Mouse (Mus musculus) T-helper 17 cell (primary cell): ENCODE data around the gene Apol7e.
"Not testable (repeated sequence)": the region's sequence is repeated elsewhere in the genome, so short reads cannot be mapped to it uniquely, and the experiment has no call there.

Experiments used
- in situ Hi-C, 2 experiments: fragments of 300-600 bp; cut with MboI, MseI; formaldehyde crosslinking; loops; 1 replicate in 1 of 2; 2 replicates in 1 of 2; pipeline ENCODE4 v1.15.1; 2025; ENCODE audit warnings: high pct_unique_total_duplicates in 2 of 2

Gene Apol7e

GRCm38 (mm10) chr15:77733903-77734302 lies 35.2 kb downstream of the Apol7e start:
- in situ Hi-C loops, result loop anchor here in 1 of 2 experiments (5.0 kb wide), 1 partner anchor 327 kb away; no protein-coding TSS in a partner anchor

DNA sequence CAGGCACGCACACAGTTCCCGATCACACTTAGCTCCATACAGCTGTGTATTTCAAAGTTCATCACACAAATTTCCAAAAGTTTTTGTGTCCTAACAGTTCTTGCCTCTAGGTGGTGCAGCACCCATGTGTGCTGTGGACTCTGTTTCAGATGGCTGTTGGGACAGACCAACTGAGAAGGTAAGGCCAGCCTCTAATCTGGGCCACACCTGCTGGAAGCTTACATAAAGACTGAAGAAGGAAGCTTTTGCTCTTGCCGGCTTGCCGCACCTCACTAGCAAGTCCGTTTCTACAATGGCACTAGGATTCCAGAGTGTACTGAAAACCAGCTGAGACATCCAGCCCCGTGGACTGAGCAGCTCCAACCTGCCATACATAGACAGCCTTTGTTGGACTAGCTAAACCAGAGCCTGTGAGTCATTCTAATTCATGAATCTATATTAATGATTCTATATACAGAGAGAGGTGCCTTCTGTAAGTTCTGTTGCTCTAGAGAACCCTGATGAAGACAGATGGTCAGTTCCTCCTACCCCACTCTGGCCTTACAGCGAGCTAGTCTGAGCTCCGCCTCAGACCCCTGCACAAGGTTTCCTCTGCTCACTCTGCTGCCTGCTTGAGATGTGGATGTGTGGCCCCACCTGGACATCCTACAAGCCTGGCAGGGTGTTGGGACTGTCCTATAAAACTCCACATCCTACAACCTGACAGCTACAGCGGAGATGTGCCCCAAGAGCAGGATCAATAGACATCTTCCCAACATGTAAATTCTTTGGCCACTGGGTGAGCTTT lies 42.0 kb downstream of the Apol7e start:
- in situ Hi-C loops, result no loop called here

- in situ Hi-C loops, result not testable (repeated sequence)
Observed at GRCm38 (mm10) chr15:77741556-77741955, 42.9 kb downstream of the Apol7e start.

GRCm38 (mm10) chr15:77744632-77745031 lies 46.0 kb downstream of the Apol7e start:
- in situ Hi-C loops, result loop anchor here (5.0 kb wide), 2 partner anchors 37 to 47 kb away; partner anchors contain the start of gene Apol7e (in 1 of the 2)

DNA sequence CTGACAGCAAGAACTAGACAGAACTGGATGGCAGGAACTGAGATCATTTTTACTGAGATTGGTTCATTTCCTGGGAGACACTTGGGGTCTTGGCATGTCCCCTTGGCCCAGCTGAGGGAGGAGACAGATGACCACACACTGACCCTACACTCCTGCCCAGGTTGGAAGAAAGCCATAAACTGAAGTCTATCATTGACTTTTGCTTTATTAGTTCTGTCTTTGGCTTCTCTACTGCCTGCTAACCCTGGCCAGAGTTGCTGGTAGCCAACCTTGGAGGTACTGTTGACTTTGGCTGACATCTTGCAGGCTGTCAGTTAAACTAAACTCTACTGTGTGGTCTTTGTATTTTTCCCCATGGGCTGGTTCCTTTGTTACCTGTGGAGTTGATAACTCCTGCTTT lies 46.4 kb downstream of the Apol7e start:
- in situ Hi-C loops, result loop anchor here (5.0 kb wide), 2 partner anchors 38 to 48 kb away; partner anchors contain the start of gene Apol7e (in 1 of the 2)

GRCm38 (mm10) chr15:77746326-77746725 lies 47.7 kb downstream of the Apol7e start:
- in situ Hi-C loops, result loop anchor here (5.0 kb wide), 2 partner anchors 39 to 49 kb away; partner anchors contain the start of gene Apol7e (in 1 of the 2)

DNA sequence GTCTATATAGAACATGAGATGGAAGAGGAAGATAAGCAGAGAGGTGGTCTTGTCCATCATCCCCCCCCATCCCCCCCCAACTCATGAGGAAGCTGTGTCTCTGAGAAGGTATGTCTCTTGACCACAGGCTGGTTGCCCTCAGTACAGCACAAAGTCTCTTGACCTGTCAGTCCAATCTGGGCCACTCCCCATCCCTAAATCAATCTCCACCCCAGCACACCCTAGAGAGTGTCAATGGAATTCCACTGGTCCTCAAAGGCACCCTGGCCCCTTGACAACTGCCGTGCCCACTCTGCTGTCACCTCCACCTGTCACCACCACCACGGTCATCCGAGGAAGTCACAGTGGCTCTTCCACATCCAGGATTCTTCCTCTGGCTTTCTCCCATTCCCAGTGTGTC lies 49.8 kb downstream of the Apol7e start:
- in situ Hi-C loops, result loop anchor here (5.0 kb wide), 2 partner anchors 41 to 51 kb away; partner anchors contain the start of gene Apol7e (in 1 of the 2)

DNA sequence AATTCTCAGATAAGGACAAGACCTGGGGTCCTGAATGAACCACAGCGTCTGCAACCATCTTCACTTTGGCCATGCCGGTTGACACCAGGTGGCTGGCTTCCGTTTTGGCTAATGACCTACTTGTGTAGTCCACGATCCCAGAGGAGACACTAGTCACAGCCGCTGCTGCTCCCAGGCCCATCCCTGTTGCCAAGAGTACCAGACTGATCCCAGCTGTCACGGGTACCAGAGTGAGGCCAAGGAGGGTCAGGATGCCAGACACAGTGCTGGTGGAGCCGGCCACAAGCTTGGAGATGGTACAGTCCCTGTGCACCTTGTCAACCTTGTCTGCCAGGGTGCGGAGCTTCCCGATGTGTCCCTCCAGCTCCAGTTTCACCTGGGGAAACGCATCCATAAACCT lies 51.1 kb downstream of the Apol7e start:
- in situ Hi-C loops, result loop anchor here (5.0 kb wide), 2 partner anchors 42 to 52 kb away; partner anchors contain the start of gene Apol7e (in 1 of the 2)

- in situ Hi-C loops, result no loop called here
Observed at GRCm38 (mm10) chr15:77750461-77750860, 51.8 kb downstream of the Apol7e start.

GRCm38 (mm10) chr15:77752443-77752842 lies 53.8 kb downstream of the Apol7e start:
- in situ Hi-C loops, result no loop called here

DNA sequence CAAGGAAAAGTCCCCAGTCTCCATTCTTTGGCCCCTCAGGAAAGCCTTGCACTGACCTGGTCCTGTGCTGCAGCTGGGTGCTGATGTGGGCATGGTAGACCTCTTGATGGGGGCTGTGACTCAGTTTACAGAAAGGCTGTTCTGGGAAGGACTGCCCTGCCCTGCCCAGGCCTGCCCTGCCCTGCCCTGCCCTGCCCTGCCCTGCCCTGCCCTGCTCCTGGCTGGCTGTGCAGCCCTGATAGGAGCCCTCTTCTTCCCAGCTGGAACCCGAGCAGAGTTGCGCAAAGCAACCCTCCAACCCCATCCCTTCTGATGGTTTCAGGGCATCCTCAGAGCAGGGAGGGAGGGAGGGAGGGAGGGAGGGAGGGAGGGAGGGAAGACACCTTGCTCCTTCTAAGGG lies 56.5 kb downstream of the Apol7e start:
- in situ Hi-C loops, result no loop called here

DNA sequence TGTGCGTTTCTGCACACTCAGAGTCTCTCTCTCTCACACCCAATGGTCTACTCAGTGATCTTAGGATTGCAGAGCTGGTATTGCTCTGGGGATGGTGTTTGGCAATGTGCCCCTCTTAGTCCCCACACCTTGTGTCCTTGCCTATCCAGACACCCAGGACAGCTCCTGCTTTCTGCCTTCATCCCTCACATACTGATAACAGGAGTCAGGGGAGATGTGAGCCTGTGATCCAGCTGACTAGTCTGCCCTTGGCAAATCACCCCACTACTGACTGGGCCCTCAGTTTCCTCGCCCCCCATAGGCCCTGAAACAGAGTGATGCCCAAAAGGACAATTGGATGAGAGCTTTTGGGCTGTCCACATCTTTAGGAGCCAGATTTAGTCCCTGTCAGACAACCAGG lies 57.4 kb downstream of the Apol7e start:
- in situ Hi-C loops, result no loop called here

GRCm38 (mm10) chr15:77756848-77757247 lies 58.2 kb downstream of the Apol7e start, which contains the start of gene Apol8:
Apol8 (minus strand) TSS chr15:77757003.
- in situ Hi-C loops, result no loop called here

GRCm38 (mm10) chr15:77757586-77758226 lies 59.0 kb downstream of the Apol7e start:
- in situ Hi-C loops, result no loop called here

GRCm38 (mm10) chr15:77760037-77760436 lies 61.4 kb downstream of the Apol7e start:
- in situ Hi-C loops, result no loop called here

DNA sequence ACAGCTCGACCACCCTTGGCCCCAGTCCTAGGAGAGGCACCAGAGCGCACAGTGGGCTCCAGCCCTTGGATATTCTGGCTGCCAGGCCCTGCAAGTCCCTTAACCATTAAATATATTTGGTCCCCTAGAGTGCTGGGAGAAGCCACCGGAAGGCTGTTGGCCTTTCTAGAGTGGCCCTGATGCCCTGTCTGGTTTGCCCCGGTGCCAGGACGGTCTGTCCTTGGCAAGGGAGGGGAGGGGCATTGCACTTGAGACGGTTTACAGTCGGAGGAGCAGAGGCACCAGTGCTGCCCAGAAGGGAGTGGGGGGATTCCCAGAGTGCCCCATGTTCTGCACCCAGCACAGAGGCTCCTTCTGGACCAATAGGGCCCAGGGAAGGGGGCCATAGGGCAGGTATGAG lies 62.4 kb downstream of the Apol7e start:
- in situ Hi-C loops, result no loop called here

DNA sequence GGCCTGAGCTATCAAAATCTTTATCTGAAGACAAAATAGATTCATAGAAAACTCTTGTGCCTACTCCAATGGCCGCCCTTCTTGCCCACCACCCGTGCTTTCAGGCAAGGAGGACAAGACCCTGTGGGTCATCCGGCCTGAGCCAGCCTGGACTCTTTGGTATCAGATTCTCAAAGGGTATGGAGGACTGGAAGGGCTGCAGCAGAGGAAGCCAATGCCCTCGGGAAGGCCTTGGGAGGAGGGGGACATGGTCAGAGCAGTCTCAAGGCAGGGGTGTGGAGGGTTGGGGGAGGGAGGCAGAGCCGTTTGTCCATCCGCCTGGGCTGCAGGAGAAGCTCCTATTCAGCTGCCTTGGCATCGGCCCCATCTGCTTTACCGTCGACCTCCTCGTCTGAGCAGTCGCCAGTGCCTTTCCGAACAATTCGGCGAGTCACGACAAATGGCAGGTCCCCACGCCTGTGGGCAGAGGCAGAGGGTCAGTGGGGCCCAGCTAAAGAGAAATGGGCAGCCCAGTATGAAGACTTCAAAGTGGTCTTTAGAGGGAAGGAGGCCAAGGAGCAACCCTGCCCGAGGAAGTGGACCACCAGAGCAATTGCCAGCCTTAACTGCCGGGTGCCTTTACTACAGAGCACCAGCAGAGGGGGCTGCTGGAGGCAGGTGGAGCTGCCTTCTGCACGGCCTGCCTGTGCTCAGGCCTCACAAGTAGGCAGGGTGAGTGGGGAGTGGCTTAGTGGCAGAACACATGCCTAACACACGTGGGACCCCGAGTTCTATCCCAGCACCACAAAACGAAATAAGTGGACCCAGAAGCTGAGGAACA lies 63.1 kb downstream of the Apol7e start:
- in situ Hi-C loops, result no loop called here

GRCm38 (mm10) chr15:77763050-77763449 lies 64.4 kb downstream of the Apol7e start:
- in situ Hi-C loops, result no loop called here

- in situ Hi-C loops, result no loop called here
Observed at GRCm38 (mm10) chr15:77763702-77764101, 65.0 kb downstream of the Apol7e start.

DNA sequence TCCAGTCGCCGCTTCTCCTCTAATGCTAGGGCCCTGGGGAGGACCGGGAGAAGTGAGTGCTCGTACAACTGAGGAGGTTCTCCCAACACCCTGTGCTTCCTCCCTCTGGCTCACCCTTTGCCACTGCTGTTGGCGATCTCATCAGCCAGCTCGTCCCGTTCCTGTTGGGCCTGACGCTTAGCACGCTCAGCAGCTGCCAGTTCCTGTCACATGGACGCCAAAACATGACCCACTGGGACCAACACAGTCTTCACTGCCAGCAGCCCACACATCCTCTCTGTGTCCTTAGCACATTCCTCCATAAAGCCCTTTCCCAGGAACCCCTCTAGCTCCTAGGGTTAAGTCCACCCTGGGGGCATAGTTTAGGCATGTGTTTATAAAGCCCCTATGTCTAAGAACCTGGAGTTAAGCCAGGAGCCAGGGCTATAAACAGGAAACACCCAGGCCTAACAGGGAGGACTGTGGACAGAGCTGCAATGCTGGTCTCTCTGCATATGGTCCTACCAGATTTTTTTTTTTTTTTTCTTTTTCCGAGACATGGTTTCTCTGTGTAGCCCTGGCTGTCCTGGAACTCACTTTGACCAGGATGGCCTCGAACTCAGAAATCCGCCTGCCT lies 65.8 kb downstream of the Apol7e start:
- in situ Hi-C loops, result no loop called here

DNA sequence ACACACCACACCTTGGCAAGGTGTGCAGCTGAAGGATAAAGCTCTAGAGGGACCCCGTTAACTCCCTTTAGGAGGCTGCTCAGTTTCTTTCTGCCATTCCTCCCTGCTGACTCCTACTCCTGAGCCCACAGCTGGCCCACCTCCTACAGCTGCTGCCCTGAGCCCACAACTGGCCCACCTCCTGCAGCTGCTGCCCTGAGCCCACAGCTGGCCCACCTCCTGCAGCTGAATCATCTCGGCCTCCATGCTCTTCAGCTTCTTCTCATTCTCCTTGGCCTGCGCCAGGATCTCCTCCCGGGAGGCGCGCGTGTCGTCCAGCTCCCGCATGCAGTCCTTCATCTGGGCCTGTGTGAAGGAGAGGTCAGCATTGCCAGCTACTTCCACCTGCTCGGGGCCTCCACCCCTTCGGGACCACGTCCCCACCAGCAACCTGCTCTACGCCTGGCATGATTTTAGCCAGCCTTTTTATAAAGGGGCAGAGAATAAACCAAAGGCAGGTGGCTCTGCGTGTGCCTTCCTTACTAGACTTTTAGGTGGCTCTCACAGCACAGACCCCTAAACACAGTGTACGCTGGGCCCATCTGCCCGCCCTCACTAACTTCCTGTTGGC lies 66.9 kb downstream of the Apol7e start:
- in situ Hi-C loops, result no loop called here
